Mouse (Mus musculus) neural tube, embryonic 13.5 days (tissue): ENCODE data around the gene Asxl2. TPM values are rescaled to one million over a fixed set of nuclear protein-coding genes. Genes with fewer than 3 reads are reported as not detected.
A peak's percentile ranks its signal among the peaks of the same experiment; 100 is the strongest.
"Not testable (repeated sequence)": the region's sequence is repeated elsewhere in the genome, so short reads cannot be mapped to it uniquely, and the experiment has no call there.

Experiments
- ATAC-seq: fragments of 200-750 bp; cut with Nextera tagmentation; 2 replicates; pipeline ENCODE4 v1.8.0; 2017; ENCODE audit warnings: low read depth, mild to moderate bottlenecking, moderate TSS enrichment, moderate library complexity
- H3K27ac ChIP-seq: fragments of 300-500 bp; sonication (generic); replicated peaks from 2 replicates; pipeline ENCODE4 v1.5.1; 2015; ENCODE audit warnings: moderate library complexity, mild to moderate bottlenecking, inconsistent platforms
- H3K27me3 ChIP-seq: fragments of 300-500 bp; sonication (generic); 2 replicates; pipeline ENCODE4 v1.6.1; 2015; ENCODE audit warnings: mild to moderate bottlenecking, inconsistent platforms
- H3K36me3 ChIP-seq: fragments of 300-500 bp; sonication (generic); 2 replicates; pipeline ENCODE4 v1.6.1; 2015; ENCODE audit warnings: mild to moderate bottlenecking, inconsistent platforms
- H3K4me1 ChIP-seq: fragments of 300-500 bp; sonication (generic); replicated peaks from 2 replicates; pipeline ENCODE4 v1.6.1; 2015; ENCODE audit warnings: inconsistent platforms
- H3K4me2 ChIP-seq: fragments of 300-500 bp; sonication (generic); 2 replicates; pipeline ENCODE4 v1.6.1; 2015; ENCODE audit warnings: inconsistent platforms, mild to moderate bottlenecking, moderate library complexity
- H3K4me3 ChIP-seq: fragments of 300-500 bp; sonication (generic); 2 replicates; pipeline ENCODE4 v1.5.1; 2015; ENCODE audit warnings: mild to moderate bottlenecking, inconsistent platforms
- H3K9ac ChIP-seq: fragments of 300-500 bp; sonication (generic); 2 replicates; pipeline ENCODE4 v1.6.1; 2015; ENCODE audit warnings: moderate library complexity, mild to moderate bottlenecking, inconsistent platforms
- H3K9me3 ChIP-seq: fragments of 300-500 bp; sonication (generic); 2 replicates; pipeline ENCODE4 v1.6.1; 2016; ENCODE audit warnings: inconsistent platforms
- WGBS: fragments of 180-500 bp; shearing (Covaris S2); methylation state at CpG from one replicate; pipeline ENCODE4 v1.1.7; 2015; 5-methylcytosine and 5-hydroxymethylcytosine counted together
- polyA plus RNA-seq: library from polyadenylated mRNA; unstranded; fragments of >200 nt; fragmentation: Nextera tagmentation; extraction: Ambion mirVana; gene quantifications from 2 replicates; pipeline ENCODE4 v1.2.1, GENCODE M21; 2015

Asxl2 gene
- polyA plus RNA-seq, 1 experiment from 2014 or later, result 13.4 TPM

DNA sequence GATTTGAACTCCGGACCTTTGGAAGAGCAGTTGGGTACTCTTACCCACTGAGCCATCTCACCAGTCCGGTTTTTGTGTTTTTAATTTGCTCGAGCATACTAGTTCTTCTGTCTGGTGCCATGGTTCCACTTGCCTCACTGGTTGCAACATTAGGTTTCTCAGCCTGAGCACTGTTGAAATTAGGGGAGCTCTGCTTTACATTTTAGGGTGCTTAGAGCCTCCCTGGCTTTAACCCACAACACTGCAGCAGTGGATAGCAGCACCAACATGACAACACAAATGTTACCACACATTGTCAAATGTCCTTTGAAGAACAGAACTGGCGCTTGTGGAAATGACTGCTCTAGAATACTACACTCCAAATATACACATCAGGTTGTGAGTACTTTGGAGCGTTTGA lies 98.9 kb downstream of the Asxl2 start:
- no peak overlapping the region for H3K4me3 ChIP-seq
- WGBS, result 91% methylated on average over 5 of the region's 5 CpGs
- no peaks in the 10 kb centered on the region for H3K4me1 ChIP-seq
- no peaks in the 10 kb centered on the region for H3K27me3 ChIP-seq
- H3K27ac ChIP-seq, result no peak overlapping the region
- no peaks in the 10 kb centered on the region for H3K36me3 ChIP-seq
- H3K9me3 ChIP-seq, result no peaks in the 10 kb centered on the region
- no peak for ATAC-seq
- no peak overlapping the region for H3K4me2 ChIP-seq
- no peak overlapping the region for H3K9ac ChIP-seq

- not testable (repeated sequence) for H3K9ac ChIP-seq, H3K27ac ChIP-seq, H3K4me2 ChIP-seq, H3K4me1 ChIP-seq, H3K4me3 ChIP-seq, H3K36me3 ChIP-seq, ATAC-seq, H3K27me3 ChIP-seq, H3K9me3 ChIP-seq
- 90% methylated on average over 1 of the region's 1 CpGs for WGBS
These were observed 108.8 kb downstream of the Asxl2 start for GRCm38 (mm10) chr12:3535446-3535845.

- 67% methylated on average over 3 of the region's 3 CpGs for WGBS
- Histone ChIP-seq H3K4me3 (no peak overlapping the region), H3K36me3 (no peaks in the 10 kb centered on the region), H3K4me1 (0 out of 2 replicates have a peak, but pooled peaks cover 4% of the 10 kb centered on the region), H3K9ac (no peak overlapping the region), H3K27me3 (no peaks in the 10 kb centered on the region), H3K9me3 (0 out of 2 replicates have a peak, but pooled peaks cover 1% of the 10 kb centered on the region), H3K27ac (no peak overlapping the region), H3K4me2 (no peak overlapping the region)
- ATAC-seq, result peak; percentile 59
These were observed 111.0 kb downstream of the Asxl2 start for GRCm38 (mm10) chr12:3537616-3538015.

DNA sequence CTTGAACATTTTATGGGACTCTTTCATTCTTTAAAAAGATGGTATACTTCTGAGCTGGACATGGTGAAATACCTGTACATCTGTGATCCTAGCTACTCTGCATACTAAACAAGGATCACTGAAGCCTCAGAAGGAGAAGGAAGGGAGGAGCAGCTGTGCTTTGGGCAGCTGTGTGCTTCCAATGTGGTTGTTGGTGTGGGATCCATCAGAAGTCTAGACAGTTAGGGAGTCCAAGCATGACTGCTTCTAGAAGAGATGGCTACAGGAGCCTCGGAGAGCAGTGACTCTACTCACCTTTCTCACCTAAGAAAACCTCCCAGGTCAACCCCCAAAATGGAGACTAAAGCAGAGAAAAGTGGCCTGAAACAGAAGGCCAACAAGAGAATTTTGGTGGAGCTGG lies 111.4 kb downstream of the Asxl2 start:
- no peaks in the 10 kb centered on the region for H3K9me3 ChIP-seq
- 81% methylated on average over 1 of the region's 1 CpGs for whole genome bisulfite sequencing
- no peak overlapping the region for H3K27ac ChIP-seq
- ATAC-seq, result no peak
- H3K4me1 ChIP-seq, result 0 out of 2 replicates have a peak, but pooled peaks cover 4% of the 10 kb centered on the region
- no peaks in the 10 kb centered on the region for H3K27me3 ChIP-seq
- no peak overlapping the region for H3K4me2 ChIP-seq
- no peak overlapping the region for H3K9ac ChIP-seq
- H3K36me3 ChIP-seq, result no peaks in the 10 kb centered on the region
- no peak overlapping the region for H3K4me3 ChIP-seq

DNA sequence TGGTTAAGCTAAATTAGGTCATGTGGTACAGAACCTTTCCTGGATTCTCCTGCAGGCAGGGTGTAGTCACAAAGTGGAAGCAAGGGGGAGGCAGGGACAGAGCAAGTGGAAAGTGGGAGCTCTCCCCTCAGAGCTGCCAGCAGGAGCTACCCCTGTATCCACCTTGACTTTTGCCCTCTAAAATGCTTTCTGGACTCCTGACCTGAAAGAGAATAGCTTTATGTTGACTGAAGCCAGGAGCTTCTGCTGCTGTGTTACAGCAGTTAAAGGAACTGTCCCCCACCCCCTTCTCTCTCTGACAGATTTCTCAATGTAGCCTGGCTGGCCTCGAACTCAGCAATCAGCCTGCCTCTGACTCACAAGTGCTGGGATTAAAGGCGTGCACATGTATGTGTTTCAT lies 112.9 kb downstream of the Asxl2 start:
- H3K36me3 ChIP-seq, result no peaks in the 10 kb centered on the region
- ATAC-seq, result no peak
- H3K27ac ChIP-seq, result no peak overlapping the region
- H3K4me1 ChIP-seq, result 0 out of 2 replicates have a peak, but pooled peaks cover 4% of the 10 kb centered on the region
- H3K27me3 ChIP-seq, result no peaks in the 10 kb centered on the region
- H3K9me3 ChIP-seq, result no peaks in the 10 kb centered on the region
- WGBS, result 89% methylated on average over 2 of the region's 2 CpGs
- H3K4me2 ChIP-seq, result no peak overlapping the region
- H3K4me3 ChIP-seq, result no peak overlapping the region
- H3K9ac ChIP-seq, result no peak overlapping the region

- Histone ChIP-seq H3K27me3 (no peaks in the 10 kb centered on the region), H3K9ac (no peak overlapping the region), H3K36me3 (no peaks in the 10 kb centered on the region), H3K4me1 (0 out of 2 replicates have a peak, but pooled peaks cover 4% of the 10 kb centered on the region), H3K9me3 (no peaks in the 10 kb centered on the region), H3K27ac (no peak overlapping the region), H3K4me3 (no peak overlapping the region), H3K4me2 (no peak overlapping the region)
- ATAC-seq, result no peak
- WGBS, result 93% methylated on average over 7 of the region's 7 CpGs
These were observed 114.2 kb downstream of the Asxl2 start for GRCm38 (mm10) chr12:3540871-3541270.

DNA sequence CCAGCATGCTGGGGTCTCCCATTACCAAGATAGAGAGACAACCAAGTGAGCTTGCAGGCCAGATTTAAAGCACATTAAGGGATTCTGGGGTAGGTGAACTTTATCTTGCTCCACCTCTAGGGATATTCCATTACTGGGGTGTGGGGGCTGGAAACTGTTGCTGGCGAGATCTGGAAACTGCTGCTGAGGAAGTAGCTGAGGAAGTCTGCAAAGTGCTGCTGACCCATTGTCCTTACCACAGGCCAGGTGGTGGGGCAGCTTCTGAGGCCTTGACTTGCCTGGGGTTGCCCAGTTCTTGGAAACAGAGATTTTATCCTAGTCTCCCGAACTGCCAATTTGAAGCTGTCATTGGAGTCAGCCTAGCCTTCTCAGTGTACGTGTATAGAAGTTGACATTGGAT lies 118.8 kb downstream of the Asxl2 start:
- Histone ChIP-seq H3K4me2 (no peak overlapping the region), H3K27ac (no peak overlapping the region), H3K9ac (no peak overlapping the region), H3K27me3 (no peaks in the 10 kb centered on the region), H3K36me3 (no peaks in the 10 kb centered on the region), H3K9me3 (no peaks in the 10 kb centered on the region), H3K4me3 (no peak overlapping the region), H3K4me1 (peaks cover 4% of the 10 kb centered on the region; the same call in 1 of the 2 replicates)
- WGBS, result 83% methylated on average over 3 of the region's 3 CpGs
- no peak for ATAC-seq

- no peaks in the 10 kb centered on the region for H3K36me3 ChIP-seq
- H3K9me3 ChIP-seq, result no peaks in the 10 kb centered on the region
- ATAC-seq, result no peak
These were observed 119.5 kb downstream of the Asxl2 start for GRCm38 (mm10) chr12:3546121-3546658.

GRCm38 (mm10) chr12:3546781-3547180 lies 120.1 kb downstream of the Asxl2 start:
- WGBS, result 49% methylated on average over 6 of the region's 6 CpGs
- H3K36me3 ChIP-seq, result no peaks in the 10 kb centered on the region
- peaks cover 5% of the 10 kb centered on the region; the same call in 1 of the 2 replicates for H3K4me1 ChIP-seq
- H3K9me3 ChIP-seq, result no peaks in the 10 kb centered on the region
- no peak for ATAC-seq
- no peak overlapping the region for H3K9ac ChIP-seq
- H3K27ac ChIP-seq, result no peak overlapping the region
- no peaks in the 10 kb centered on the region for H3K27me3 ChIP-seq
- H3K4me3 ChIP-seq, result no peak overlapping the region
- H3K4me2 ChIP-seq, result no peak overlapping the region

More at GRCm38 (mm10) chr12:3546121-3546658, 119.5 kb downstream of the Asxl2 start:
- Histone ChIP-seq H3K9ac (no peak overlapping the region), H3K27me3 (no peaks in the 10 kb centered on the region), H3K4me1 (peaks cover 5% of the 10 kb centered on the region; the same call in 1 of the 2 replicates), H3K27ac (no peak overlapping the region), H3K4me3 (no peak overlapping the region), H3K4me2 (no peak overlapping the region)
- 55% methylated on average over 4 of the region's 4 CpGs for WGBS

DNA sequence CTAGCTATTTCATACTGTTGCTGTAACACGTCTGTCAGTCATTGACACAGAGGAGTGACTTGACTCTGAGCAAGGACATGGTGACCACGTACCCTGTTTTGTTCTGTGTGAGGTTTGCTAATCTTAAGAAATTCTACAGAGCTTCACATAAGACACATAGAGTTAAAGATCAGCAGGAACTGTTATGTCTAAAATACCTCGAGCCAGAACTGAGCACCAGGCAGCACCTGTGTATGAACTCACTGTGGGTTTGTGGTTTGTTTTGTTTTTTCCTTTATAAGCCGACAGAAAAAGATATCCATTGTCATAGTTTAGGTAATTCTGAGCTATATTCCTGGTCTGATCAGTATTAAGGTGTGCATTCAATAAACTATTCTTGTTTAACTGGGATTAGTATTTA lies 120.8 kb downstream of the Asxl2 start:
- 67% methylated on average over 4 of the region's 4 CpGs for WGBS
- Histone ChIP-seq H3K27me3 (no peaks in the 10 kb centered on the region), H3K9me3 (no peaks in the 10 kb centered on the region), H3K4me1 (peaks cover 5% of the 10 kb centered on the region; the same call in 1 of the 2 replicates), H3K4me2 (no peak overlapping the region), H3K9ac (no peak overlapping the region), H3K27ac (no peak overlapping the region), H3K4me3 (no peak overlapping the region), H3K36me3 (no peaks in the 10 kb centered on the region)
- ATAC-seq, result no peak

GRCm38 (mm10) chr12:3547911-3548310 lies 121.3 kb downstream of the Asxl2 start:
- Histone ChIP-seq H3K9me3 (no peaks in the 10 kb centered on the region), H3K4me3 (no peak overlapping the region), H3K4me2 (no peak overlapping the region), H3K27ac (no peak overlapping the region), H3K9ac (no peak overlapping the region), H3K36me3 (no peaks in the 10 kb centered on the region), H3K27me3 (no peaks in the 10 kb centered on the region), H3K4me1 (peaks cover 5% of the 10 kb centered on the region; the same call in 1 of the 2 replicates)
- ATAC-seq, result no peak
- 75% methylated on average over 3 of the region's 3 CpGs for WGBS

GRCm38 (mm10) chr12:3548582-3549211 lies 122.0 kb downstream of the Asxl2 start:
- Histone ChIP-seq H3K27me3 (no peaks in the 10 kb centered on the region), H3K4me1 (peaks cover 5% of the 10 kb centered on the region; the same call in 1 of the 2 replicates), H3K36me3 (no peaks in the 10 kb centered on the region), H3K27ac (no peak overlapping the region), H3K4me3 (no peak overlapping the region), H3K4me2 (no peak overlapping the region), H3K9me3 (no peaks in the 10 kb centered on the region), H3K9ac (no peak overlapping the region)
- no peak; the same call in 1 of the 2 replicates for ATAC-seq
- WGBS, result 61% methylated on average over 5 of the region's 5 CpGs
